Mouse (Mus musculus) heart, embryonic 13.5 days (tissue): ENCODE data around the gene Vmn1r222. TPM values are rescaled to one million over a fixed set of nuclear protein-coding genes. Genes with fewer than 3 reads are reported as not detected.
"Not testable (repeated sequence)": the region's sequence is repeated elsewhere in the genome, so short reads cannot be mapped to it uniquely, and the experiment has no call there.

Experiments used
- ATAC-seq: fragments of 200-750 bp; cut with Nextera tagmentation; 2 replicates; pipeline ENCODE4 v1.8.0; 2017; ENCODE audit warnings: moderate TSS enrichment; ENCODE audit not compliant: insufficient number of reproducible peaks, low FRiP score, low TSS enrichment; ENCODE audit errors: extremely low read depth
- H3K27ac ChIP-seq: fragments of 300-500 bp; sonication (generic); replicated peaks from 2 replicates; pipeline ENCODE4 v1.5.1; 2015; ENCODE audit warnings: moderate library complexity, mild to moderate bottlenecking, inconsistent platforms
- H3K27me3 ChIP-seq: fragments of 300-500 bp; sonication (generic); replicated peaks from 2 replicates; pipeline ENCODE4 v1.6.1; 2015; ENCODE audit warnings: mild to moderate bottlenecking, inconsistent platforms
- H3K36me3 ChIP-seq: fragments of 300-500 bp; sonication (generic); 2 replicates; pipeline ENCODE4 v1.6.1; 2015; ENCODE audit warnings: mild to moderate bottlenecking, inconsistent platforms
- H3K4me1 ChIP-seq: fragments of 300-500 bp; sonication (generic); 2 replicates; pipeline ENCODE4 v1.6.1; 2015; ENCODE audit warnings: inconsistent platforms
- H3K4me2 ChIP-seq: fragments of 300-500 bp; sonication (generic); 2 replicates; pipeline ENCODE4 v1.6.1; 2015; ENCODE audit warnings: inconsistent platforms, mild to moderate bottlenecking, moderate library complexity
- H3K4me3 ChIP-seq: fragments of 300-500 bp; sonication (generic); 2 replicates; pipeline ENCODE4 v1.5.1; 2015; ENCODE audit warnings: moderate library complexity, mild to moderate bottlenecking, inconsistent platforms
- H3K9ac ChIP-seq: fragments of 300-500 bp; sonication (generic); 2 replicates; pipeline ENCODE4 v1.6.1; 2015; ENCODE audit warnings: inconsistent platforms, mild to moderate bottlenecking, moderate library complexity
- H3K9me3 ChIP-seq: fragments of 300-500 bp; sonication (generic); 2 replicates; pipeline ENCODE4 v1.6.1; 2016; ENCODE audit warnings: inconsistent platforms
- WGBS: fragments of 180-500 bp; shearing (Covaris S2); methylation state at CpG from one replicate; pipeline ENCODE4 v1.1.7; 2015; ENCODE audit warnings: mixed read lengths; 5-methylcytosine and 5-hydroxymethylcytosine counted together
- polyA plus RNA-seq: library from polyadenylated mRNA; unstranded; fragments of >200 nt; fragmentation: Nextera tagmentation; extraction: Ambion mirVana; gene quantifications from 2 replicates; pipeline ENCODE4 v1.2.1, GENCODE M21; 2015

Vmn1r222 gene
- polyA plus RNA-seq, 1 experiment from 2014 or later, result not detected

- not testable (repeated sequence) for H3K9ac ChIP-seq, H3K27me3 ChIP-seq, H3K4me2 ChIP-seq, H3K36me3 ChIP-seq, H3K4me3 ChIP-seq, H3K27ac ChIP-seq, H3K4me1 ChIP-seq, ATAC-seq, H3K9me3 ChIP-seq
- WGBS, result 73% methylated on average over 1 of the region's 1 CpGs
These were observed 31.9 kb downstream of the Vmn1r222 start for GRCm38 (mm10) chr13:23203885-23204284.

DNA sequence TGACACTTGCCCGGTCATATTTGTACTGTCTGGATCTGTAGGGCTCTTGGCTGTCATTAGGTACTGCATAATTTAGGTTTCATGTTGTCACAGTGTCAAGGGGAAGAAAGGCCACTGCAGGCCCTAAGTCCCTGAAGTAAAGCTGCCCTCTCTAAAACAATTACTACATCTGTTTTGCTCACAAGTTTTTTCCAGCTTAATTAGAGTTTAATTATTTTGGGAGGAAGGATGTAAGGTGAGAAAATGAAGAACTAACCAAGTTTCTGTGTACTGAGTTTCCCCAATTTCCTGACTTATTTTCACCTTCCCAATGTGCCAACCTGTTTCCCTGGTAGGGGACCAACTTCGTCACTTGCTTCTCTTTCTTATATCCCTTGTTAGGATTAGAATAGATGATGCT lies 47.9 kb downstream of the Vmn1r222 start, which contains the start of gene Vmn1r220:
Vmn1r220 (minus strand) TSS at position 101 of the 400 bp plus-strand sequence.
- 75% methylated on average over 2 of the region's 2 CpGs for WGBS
- H3K27ac ChIP-seq, result no peak within 1 kb of the TSS
- no peak within 1 kb of the TSS for H3K4me3 ChIP-seq

More for the DNA sequence above, 47.9 kb downstream of the Vmn1r222 start, which contains the start of gene Vmn1r220:
- no peak within 1 kb of the TSS for H3K4me2 ChIP-seq
- H3K36me3 ChIP-seq, result no peaks in the 10 kb centered on the region
- H3K4me1 ChIP-seq, result no peaks in the 10 kb centered on the region
- no peak within 1 kb of the TSS for H3K9ac ChIP-seq
- no peak for ATAC-seq
- no peaks in the 10 kb centered on the region for H3K9me3 ChIP-seq
- no peaks in the 10 kb centered on the region for H3K27me3 ChIP-seq

Other genes with a start within 250 kb of the Vmn1r222 start
- gene Vmn1r213, start 228.3 kb downstream of the Vmn1r222 start, polyA plus RNA-seq, result not detected in 2 replicates
- gene Vmn1r214, start 205.5 kb downstream of the Vmn1r222 start, polyA plus RNA-seq, result not detected in 2 replicates
- not detected in 2 replicates for gene Vmn1r215, start 167.9 kb downstream of the Vmn1r222 start, polyA plus RNA-seq
- gene Vmn1r217, start 117.7 kb downstream of the Vmn1r222 start, polyA plus RNA-seq, result not detected in 2 replicates
- not detected in 2 replicates for gene Vmn1r218, start 102.8 kb downstream of the Vmn1r222 start, polyA plus RNA-seq
- gene Vmn1r219, start 76.6 kb downstream of the Vmn1r222 start, polyA plus RNA-seq, result not detected in 2 replicates
- not detected in 2 replicates for gene Vmn1r220, start 48.0 kb downstream of the Vmn1r222 start, polyA plus RNA-seq
- gene Vmn1r221, start 21.8 kb downstream of the Vmn1r222 start, polyA plus RNA-seq, result not detected in 2 replicates
- gene Vmn1r223, start 11.2 kb upstream of the Vmn1r222 start, polyA plus RNA-seq, result not detected in 2 replicates
- gene Zfp322a, start 133.3 kb upstream of the Vmn1r222 start, polyA plus RNA-seq, result 36.7 and 40.7 TPM in 2 replicates
- gene Abt1, start 187.9 kb upstream of the Vmn1r222 start, polyA plus RNA-seq, result 8.5 and 8.7 TPM in 2 replicates
- gene Btn1a1, start 230.0 kb upstream of the Vmn1r222 start, polyA plus RNA-seq, result 1.1 and 2.2 TPM in 2 replicates